Mouse (Mus musculus): Measurements from ENCODE around the gene Kcnj12. TPM values are rescaled to one million over a fixed set of nuclear protein-coding genes. Genes with fewer than 3 reads are reported as not detected.

The Kcnj12 gene
- polyA plus RNA-seq, 1 experiment from 2014 or later = 0.30 TPM

DNA sequence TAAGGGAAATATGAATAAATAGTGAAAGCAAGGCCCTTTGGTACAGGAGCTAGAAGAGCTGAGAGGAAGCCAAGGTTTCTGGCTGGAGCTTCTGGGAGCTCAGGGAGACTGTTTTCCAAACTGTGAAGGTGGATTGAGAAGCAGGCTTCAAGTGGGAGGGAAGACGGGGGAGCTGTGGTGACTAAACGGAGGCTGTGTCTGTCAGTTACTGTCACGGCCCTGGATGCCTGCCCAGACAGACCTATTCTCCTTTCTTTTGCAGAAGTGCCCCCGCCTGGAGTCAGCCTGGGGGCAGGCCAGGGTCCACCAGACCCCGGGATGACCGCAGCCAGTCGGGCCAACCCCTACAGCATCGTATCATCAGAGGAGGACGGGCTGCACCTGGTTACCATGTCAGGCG is 46.5 kb downstream of the Kcnj12 start:
- Histone ChIP-seq H3K4me3 (ENCODE audit: low read depth, low read length) (no peak overlapping the region), H3K36me3 (ENCODE audit: insufficient read depth) (no peaks in the 10 kb centered on the region), H3K4me1 (ENCODE audit: insufficient read depth) (no peaks in the 10 kb centered on the region), H3K9me3 (ENCODE audit: low read depth, low read length) (no peaks in the 10 kb centered on the region), H3K27me3 (ENCODE audit: insufficient read depth, low read length) (no peaks in the 10 kb centered on the region), H3K9ac (no peak overlapping the region), H3K27ac (ENCODE audit: low read depth) (no peak overlapping the region), H3K4me2 (no peak overlapping the region)
- WGBS = 73% methylated on average over 10 of the region's 10 CpGs
- peak; percentile 9 for DNase-seq
- ATAC-seq (ENCODE audit: insufficient read depth) = no peak
- TF ChIP-seq CTCF (IDR thresholded peaks at IDR 0.05; ENCODE audit: low read depth) = no peak

- no peak overlapping the region for H3K4me3 ChIP-seq (ENCODE audit: low read depth, low read length)
- no peaks in the 10 kb centered on the region for H3K36me3 ChIP-seq (ENCODE audit: insufficient read depth)
- H3K27ac ChIP-seq (ENCODE audit: low read depth) = no peak overlapping the region
- H3K4me2 ChIP-seq = no peak overlapping the region
- no peaks in the 10 kb centered on the region for H3K9me3 ChIP-seq (ENCODE audit: low read depth, low read length)
- DNase-seq (no peak), ATAC-seq (ENCODE audit: insufficient read depth) (no peak)
- no peak for TF ChIP-seq CTCF (IDR thresholded peaks at IDR 0.05; ENCODE audit: low read depth)
- H3K27me3 ChIP-seq (ENCODE audit: insufficient read depth, low read length) = no peaks in the 10 kb centered on the region
- no peak overlapping the region for H3K9ac ChIP-seq
- H3K4me1 ChIP-seq (ENCODE audit: insufficient read depth) = no peaks in the 10 kb centered on the region
- WGBS = 92% methylated on average over 18 of the region's 18 CpGs
These were observed 47.3 kb downstream of the Kcnj12 start for GRCm38 (mm10) chr11:61069645-61070044.

DNA sequence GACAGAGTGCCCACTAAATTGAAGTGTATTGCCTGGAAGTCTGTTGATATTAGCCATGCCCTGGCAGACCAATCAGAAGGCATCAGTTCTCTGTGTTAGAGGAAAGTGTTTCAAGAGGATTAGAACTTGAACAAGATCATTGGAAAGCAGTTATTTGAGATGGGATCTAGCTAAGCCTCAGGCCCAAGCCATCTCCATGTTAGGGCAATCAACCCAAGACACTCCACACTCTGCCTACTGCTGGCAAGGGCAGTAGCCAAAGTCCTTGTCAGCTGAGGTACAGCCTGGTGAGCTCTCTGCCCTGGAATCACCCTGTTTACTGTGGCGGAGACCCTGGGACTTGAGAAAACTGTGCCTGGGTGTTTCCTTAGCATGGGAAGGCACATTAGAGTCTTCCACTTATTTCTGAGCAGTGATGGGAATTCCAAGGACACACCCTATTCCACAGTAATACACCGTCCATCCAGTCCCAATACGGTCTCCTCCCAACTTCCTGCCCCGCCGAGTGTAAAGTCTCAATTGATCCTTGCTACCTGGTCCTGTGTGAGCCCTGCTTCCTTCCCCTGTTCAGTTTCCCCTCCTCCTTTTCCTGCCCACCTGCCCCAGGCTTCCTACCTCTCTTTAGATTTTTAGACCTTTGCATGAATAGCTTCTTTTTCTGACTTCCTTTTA is 52.4 kb downstream of the Kcnj12 start:
- H3K4me3 ChIP-seq (ENCODE audit: low read depth, low read length) = no peak overlapping the region
- H3K4me1 ChIP-seq (ENCODE audit: insufficient read depth) = no peaks in the 10 kb centered on the region
- H3K36me3 ChIP-seq (ENCODE audit: insufficient read depth) = no peaks in the 10 kb centered on the region
- no peak for DNase-seq
- ATAC-seq (ENCODE audit: insufficient read depth) = no peak
- no peak overlapping the region for H3K9ac ChIP-seq
- no peaks in the 10 kb centered on the region for H3K27me3 ChIP-seq (ENCODE audit: insufficient read depth, low read length)
- no peaks in the 10 kb centered on the region for H3K9me3 ChIP-seq (ENCODE audit: low read depth, low read length)
- no peak for TF ChIP-seq CTCF (IDR thresholded peaks at IDR 0.05; ENCODE audit: low read depth)
- no peak overlapping the region for H3K4me2 ChIP-seq
- 73% methylated on average over 5 of the region's 5 CpGs for WGBS
- H3K27ac ChIP-seq (ENCODE audit: low read depth) = no peak overlapping the region

DNA sequence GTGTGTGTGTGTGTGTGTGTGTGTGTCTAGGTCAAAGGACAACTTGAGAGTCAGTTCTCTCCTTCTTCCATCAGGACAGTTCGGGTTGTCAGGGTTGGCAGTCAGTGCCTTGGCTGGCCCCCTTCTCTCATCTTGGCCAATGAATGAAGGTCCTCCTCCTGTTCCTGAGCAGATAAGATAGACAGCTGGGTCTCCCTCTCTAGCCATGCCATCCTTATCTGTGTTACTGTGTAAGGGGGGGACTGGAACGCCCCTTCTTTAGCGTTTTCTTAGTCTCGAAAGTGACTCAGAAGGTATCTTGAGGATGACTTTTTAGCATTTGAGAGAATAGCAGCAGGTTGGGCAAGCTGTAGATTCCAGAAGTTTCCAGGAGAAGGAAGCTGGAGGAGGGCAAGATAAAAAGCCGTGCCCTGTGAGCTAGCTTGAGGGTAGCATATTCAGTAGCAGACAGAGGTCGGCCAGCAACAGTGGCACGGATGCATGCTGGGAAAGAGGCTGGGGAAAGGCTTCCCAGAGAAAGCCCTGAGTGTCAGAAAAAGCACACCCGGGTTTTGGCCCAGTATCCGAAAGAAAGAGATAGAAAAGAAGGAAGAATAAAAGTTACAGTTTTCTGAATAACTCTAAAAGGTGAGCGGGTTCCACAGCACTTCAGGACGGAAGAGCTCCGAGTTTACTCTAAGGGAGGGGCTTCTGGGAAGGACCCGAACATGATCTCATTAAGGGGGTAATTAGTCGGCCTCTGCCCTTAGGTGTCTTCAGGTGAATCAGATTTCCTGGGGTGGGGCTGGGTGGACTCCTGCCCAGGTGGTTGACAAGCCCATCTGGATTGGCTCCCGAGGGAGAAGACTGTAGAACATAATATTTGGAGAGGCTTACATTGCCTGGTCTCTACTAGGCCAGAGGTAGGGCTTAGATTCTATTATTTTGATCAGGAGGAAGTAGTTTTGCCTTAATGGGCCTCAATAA is 53.3 kb downstream of the Kcnj12 start:
- Histone ChIP-seq H3K27ac (ENCODE audit: low read depth) (no peak overlapping the region), H3K9me3 (ENCODE audit: low read depth, low read length) (no peaks in the 10 kb centered on the region), H3K4me3 (ENCODE audit: low read depth, low read length) (no peak overlapping the region), H3K4me1 (ENCODE audit: insufficient read depth) (no peaks in the 10 kb centered on the region), H3K4me2 (no peak overlapping the region), H3K9ac (no peak overlapping the region), H3K27me3 (ENCODE audit: insufficient read depth, low read length) (no peaks in the 10 kb centered on the region), H3K36me3 (ENCODE audit: insufficient read depth) (no peaks in the 10 kb centered on the region)
- TF ChIP-seq CTCF (IDR thresholded peaks at IDR 0.05; ENCODE audit: low read depth) = no peak
- DNase-seq (no peak), ATAC-seq (ENCODE audit: insufficient read depth) (no peak; the same call in 1 of the 2 replicates)
- 55% methylated on average over 15 of the region's 15 CpGs for WGBS

DNA sequence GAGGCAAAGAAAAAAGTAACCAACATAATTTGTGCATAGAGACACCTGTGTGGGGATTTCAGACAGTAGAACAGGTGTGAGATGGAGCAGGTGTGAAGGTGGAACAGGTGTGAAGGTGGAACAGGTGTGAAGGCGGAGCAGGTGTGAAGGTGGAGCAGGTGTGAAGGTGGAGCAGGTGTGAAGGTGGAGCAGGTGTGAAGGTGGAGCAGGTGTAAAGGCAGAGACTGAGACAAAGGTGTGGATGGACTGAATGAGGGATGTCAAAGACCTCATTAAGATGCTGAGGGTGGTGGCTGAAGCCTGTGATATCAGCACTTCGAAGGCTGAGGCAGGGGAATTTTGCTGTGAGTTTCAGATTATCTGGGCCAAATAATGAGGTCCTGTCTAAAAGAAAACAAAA is 59.3 kb downstream of the Kcnj12 start:
- no peaks in the 10 kb centered on the region for H3K4me1 ChIP-seq (ENCODE audit: insufficient read depth)
- ATAC-seq (ENCODE audit: insufficient read depth) (no peak), DNase-seq (no peak)
- no peak overlapping the region for H3K4me3 ChIP-seq (ENCODE audit: low read depth, low read length)
- no peaks in the 10 kb centered on the region for H3K27me3 ChIP-seq (ENCODE audit: insufficient read depth, low read length)
- no peak overlapping the region for H3K9ac ChIP-seq
- TF ChIP-seq CTCF (IDR thresholded peaks at IDR 0.05; ENCODE audit: low read depth) = no peak
- H3K27ac ChIP-seq (ENCODE audit: low read depth) = no peak overlapping the region
- no peaks in the 10 kb centered on the region for H3K36me3 ChIP-seq (ENCODE audit: insufficient read depth)
- WGBS = 82% methylated on average over 2 of the region's 2 CpGs
- no peaks in the 10 kb centered on the region for H3K9me3 ChIP-seq (ENCODE audit: low read depth, low read length)
- no peak overlapping the region for H3K4me2 ChIP-seq

DNA sequence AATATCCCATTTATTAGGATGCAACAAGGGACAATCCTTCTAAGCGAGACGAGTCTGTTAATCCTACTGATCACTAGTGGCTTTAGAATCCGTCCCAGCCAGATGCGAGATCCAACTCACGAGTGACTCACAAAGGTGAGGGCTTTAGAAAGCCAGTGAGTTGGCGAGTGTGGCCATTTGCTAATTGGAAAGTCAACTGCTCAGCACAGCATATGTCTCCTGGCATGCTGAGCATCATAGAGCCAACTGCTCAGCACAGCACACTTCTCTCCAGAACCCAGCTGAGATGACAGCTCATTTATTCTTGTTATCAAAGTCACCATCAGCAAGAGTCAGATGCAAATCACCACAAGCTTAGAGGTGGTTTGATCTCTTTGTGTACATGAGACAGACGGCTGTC is 67.8 kb downstream of the Kcnj12 start:
- no peaks in the 10 kb centered on the region for H3K4me1 ChIP-seq (ENCODE audit: insufficient read depth)
- H3K9me3 ChIP-seq (ENCODE audit: low read depth, low read length) = no peaks in the 10 kb centered on the region; the same call in 1 of the 2 replicates
- no peak overlapping the region for H3K9ac ChIP-seq
- no peaks in the 10 kb centered on the region for H3K36me3 ChIP-seq (ENCODE audit: insufficient read depth)
- no peak for TF ChIP-seq CTCF (IDR thresholded peaks at IDR 0.05; ENCODE audit: low read depth)
- WGBS = 68% methylated on average over 7 of the region's 7 CpGs
- no peak overlapping the region for H3K4me3 ChIP-seq (ENCODE audit: low read depth, low read length)
- H3K27me3 ChIP-seq (ENCODE audit: insufficient read depth, low read length) = no peaks in the 10 kb centered on the region
- ATAC-seq (ENCODE audit: insufficient read depth) (no peak), DNase-seq (no peak)
- no peak overlapping the region for H3K4me2 ChIP-seq
- no peak overlapping the region for H3K27ac ChIP-seq (ENCODE audit: low read depth)

DNA sequence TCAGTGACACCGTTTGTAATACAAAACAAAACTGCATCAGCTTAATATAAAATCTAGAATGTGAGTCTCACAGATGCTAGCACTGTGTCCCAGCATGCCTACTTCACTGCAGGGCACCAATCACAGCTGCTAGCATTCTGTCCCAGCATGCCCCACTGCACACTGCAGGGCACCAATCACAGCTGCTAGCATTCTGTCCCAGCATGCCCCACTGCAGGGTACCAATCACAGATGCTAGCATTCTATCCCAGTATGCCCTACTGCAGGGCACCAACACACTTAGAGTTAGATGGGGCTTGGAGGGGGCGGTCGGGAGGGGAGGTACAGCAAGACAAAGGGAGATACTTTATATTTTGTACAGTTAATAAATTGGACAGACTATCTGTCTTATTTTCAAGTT is 68.8 kb downstream of the Kcnj12 start:
- Histone ChIP-seq H3K4me3 (ENCODE audit: low read depth, low read length) (no peak overlapping the region), H3K9me3 (ENCODE audit: low read depth, low read length) (no peaks in the 10 kb centered on the region; the same call in 1 of the 2 replicates), H3K27me3 (ENCODE audit: insufficient read depth, low read length) (no peaks in the 10 kb centered on the region), H3K27ac (ENCODE audit: low read depth) (no peak overlapping the region), H3K4me1 (ENCODE audit: insufficient read depth) (no peaks in the 10 kb centered on the region), H3K4me2 (no peak overlapping the region), H3K9ac (no peak overlapping the region), H3K36me3 (ENCODE audit: insufficient read depth) (no peaks in the 10 kb centered on the region)
- ATAC-seq (ENCODE audit: insufficient read depth) (no peak), DNase-seq (no peak)
- WGBS = 63% methylated on average over 3 of the region's 3 CpGs
- no peak for TF ChIP-seq CTCF (IDR thresholded peaks at IDR 0.05; ENCODE audit: low read depth)

Measured in lung, embryonic 14.5 days (tissue).